Mouse (Mus musculus): Measurements from ENCODE around the gene Grin2a. TPM values are rescaled to one million over a fixed set of nuclear protein-coding genes. Genes with fewer than 3 reads are reported as not detected.
"Not testable (repeated sequence)": the region's sequence is repeated elsewhere in the genome, so short reads cannot be mapped to it uniquely, and the experiment has no call there.

The Grin2a gene
- total RNA-seq, 2 experiments from 2014 or later = 0.10 to 0.17 TPM

DNA sequence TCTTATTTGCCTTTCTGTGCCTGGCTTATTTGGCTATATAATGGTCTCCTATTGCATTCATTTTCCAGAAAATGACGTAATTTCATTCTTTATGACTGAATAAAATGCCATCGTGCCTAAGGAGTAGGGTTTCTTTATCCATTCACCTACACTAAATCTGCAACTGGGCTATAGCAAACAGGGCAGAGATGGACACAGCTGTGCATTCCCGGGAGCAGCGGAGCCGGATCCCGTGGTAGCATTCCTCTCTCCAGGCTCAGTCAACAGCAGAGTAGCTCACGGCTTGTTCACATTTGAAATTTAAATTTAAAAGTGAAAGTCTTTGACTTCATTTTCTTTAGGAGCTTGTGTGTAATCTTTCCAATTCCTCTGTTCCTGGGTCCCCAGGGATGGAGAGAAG, 316.6 kb downstream of the Grin2a start:
- intact Hi-C loops (cut with DNase I) = no loop called here
- DNase-seq = no peak

GRCm38 (mm10) chr16:9672390-9672789, 323.0 kb downstream of the Grin2a start:
- DNase-seq = no peak
- intact Hi-C loops (cut with DNase I) = no loop called here

GRCm38 (mm10) chr16:9671222-9671621, 324.1 kb downstream of the Grin2a start:
- no peak for DNase-seq
- intact Hi-C loops (cut with DNase I) = no loop called here

- no peak for DNase-seq
- intact Hi-C loops (cut with DNase I) = no loop called here
Measured at GRCm38 (mm10) chr16:9670750-9671161, 324.6 kb downstream of the Grin2a start.

DNA sequence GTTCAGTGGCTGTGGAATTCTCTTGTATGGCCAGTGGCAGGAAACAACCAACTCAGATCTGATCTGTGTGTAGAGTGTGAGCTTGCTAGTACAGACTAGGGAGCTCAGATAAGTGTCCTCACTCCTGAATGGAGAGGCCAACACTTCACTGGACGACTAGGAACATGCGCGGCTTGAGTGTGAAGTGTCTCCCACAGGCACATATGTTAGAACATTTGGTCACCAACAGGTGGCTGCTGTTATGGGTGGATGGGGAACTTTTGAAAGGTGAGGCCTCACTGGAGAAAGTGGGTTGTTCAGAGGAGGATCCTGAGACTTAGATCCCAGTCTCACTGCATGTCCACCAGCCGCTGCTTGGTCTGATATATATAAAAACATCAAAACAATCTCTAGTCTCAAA, 329.5 kb downstream of the Grin2a start:
- intact Hi-C loops (cut with DNase I) = no loop called here
- no peak for DNase-seq

- DNase-seq = no peak
- intact Hi-C loops (cut with DNase I) = no loop called here
Measured at GRCm38 (mm10) chr16:9664060-9664459, 331.3 kb downstream of the Grin2a start.

DNA sequence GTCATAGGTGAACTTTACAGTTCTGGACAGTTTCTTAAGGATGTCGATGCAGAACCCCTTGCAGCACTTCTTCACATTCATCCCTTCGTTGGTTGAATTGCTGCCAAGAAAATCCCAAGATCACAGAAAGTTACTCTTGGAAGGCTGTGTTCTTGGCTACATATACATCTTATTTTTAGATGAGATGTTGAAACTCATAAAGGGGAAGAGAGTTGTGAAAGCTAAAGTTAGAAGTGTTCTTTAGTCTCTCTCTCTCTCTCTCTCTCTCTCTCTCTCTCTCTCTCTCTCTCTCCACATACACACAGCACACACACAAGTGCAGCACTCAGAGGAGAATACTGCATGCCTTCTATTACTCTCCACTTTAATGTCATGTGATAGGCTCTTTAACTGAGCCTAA, 331.9 kb downstream of the Grin2a start:
- no peak for DNase-seq
- intact Hi-C loops (cut with DNase I) = no loop called here

- intact Hi-C loops (cut with DNase I) = no loop called here
- no peak for DNase-seq
Measured at GRCm38 (mm10) chr16:9625652-9626444, 369.5 kb downstream of the Grin2a start.

GRCm38 (mm10) chr16:9624346-9624745, 371.0 kb downstream of the Grin2a start:
- intact Hi-C loops (cut with DNase I) = no loop called here

DNA sequence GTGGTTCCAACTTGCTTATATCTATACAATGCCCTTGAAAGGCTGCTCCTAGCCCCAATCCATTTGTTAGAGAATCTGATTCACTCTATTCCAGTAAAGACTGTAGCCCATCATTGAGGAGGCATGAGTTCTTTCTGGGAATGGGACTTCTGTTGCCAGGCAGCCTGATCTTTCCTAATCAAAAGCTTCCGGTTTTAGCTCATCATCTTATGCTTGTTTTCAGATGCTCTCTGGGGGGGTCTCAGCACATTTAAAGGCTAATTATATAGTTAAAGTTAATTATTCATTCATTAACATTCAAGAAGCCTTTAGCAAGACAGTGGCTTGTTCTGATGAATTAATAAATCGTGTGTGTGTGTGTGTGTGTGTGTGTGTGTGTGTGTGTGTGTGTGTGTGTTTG, 377.2 kb downstream of the Grin2a start:
- intact Hi-C loops (cut with DNase I) = no loop called here
- no peak for DNase-seq

More at GRCm38 (mm10) chr16:9624346-9624745, 371.0 kb downstream of the Grin2a start:
- DNase-seq = no peak

- DNase-seq = no peak
- intact Hi-C loops (cut with DNase I) = no loop called here
Measured at GRCm38 (mm10) chr16:9617215-9617614, 378.1 kb downstream of the Grin2a start.

- DNase-seq = no peak
- intact Hi-C loops (cut with DNase I) = no loop called here
Measured at GRCm38 (mm10) chr16:9616807-9617206, 378.6 kb downstream of the Grin2a start.

- intact Hi-C loops (cut with DNase I) = not testable (repeated sequence)
Measured at GRCm38 (mm10) chr16:9612596-9612995, 382.8 kb downstream of the Grin2a start.

DNA sequence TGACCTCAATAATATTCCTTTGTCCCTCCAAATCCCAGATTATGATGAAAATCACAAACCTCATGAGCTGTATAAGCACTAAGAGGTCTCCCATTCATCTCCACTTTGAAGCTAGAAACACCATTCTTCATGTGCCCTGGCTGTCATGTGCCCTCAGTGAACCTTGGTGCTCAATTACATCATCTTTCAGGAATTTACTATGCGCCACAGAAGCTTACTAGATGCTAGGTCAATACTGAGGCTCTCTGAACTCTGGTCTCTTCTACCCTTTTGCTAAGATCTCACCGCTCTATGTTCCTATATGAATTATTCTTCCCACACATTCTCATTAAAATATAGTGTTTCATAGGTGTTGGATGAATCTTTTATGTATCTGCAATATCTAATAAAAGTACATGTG, 387.9 kb downstream of the Grin2a start:
- intact Hi-C loops (cut with DNase I) = no loop called here
- no peak for DNase-seq

More at GRCm38 (mm10) chr16:9612596-9612995, 382.8 kb downstream of the Grin2a start:
- DNase-seq = not testable (repeated sequence)

DNA sequence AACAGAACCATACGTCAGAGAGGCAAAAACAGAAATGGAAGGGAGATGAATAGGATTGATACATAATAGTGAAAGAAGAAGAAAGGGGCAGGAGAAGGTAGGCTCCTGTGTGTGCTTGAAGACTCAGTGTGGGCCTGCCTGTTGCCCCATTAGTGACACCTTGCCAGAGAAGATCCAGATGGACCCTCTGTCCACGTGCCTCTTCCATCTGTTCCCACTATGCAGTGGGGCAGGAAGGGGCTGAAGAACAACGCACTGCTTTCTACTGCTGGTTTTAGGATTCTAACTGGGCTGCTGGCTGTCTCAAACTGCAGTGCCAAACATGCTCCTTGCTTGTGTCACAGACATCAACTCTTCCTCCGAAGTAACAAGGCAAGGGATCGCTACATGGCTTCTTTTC, 391.4 kb downstream of the Grin2a start:
- intact Hi-C loops (cut with DNase I) = no loop called here
- DNase-seq = no peak

GRCm38 (mm10) chr16:9602579-9602978, 392.8 kb downstream of the Grin2a start:
- no peak for DNase-seq
- intact Hi-C loops (cut with DNase I) = no loop called here

GRCm38 (mm10) chr16:9589176-9589575, 406.2 kb downstream of the Grin2a start:
- intact Hi-C loops (cut with DNase I) = no loop called here
- DNase-seq = no peak

DNA sequence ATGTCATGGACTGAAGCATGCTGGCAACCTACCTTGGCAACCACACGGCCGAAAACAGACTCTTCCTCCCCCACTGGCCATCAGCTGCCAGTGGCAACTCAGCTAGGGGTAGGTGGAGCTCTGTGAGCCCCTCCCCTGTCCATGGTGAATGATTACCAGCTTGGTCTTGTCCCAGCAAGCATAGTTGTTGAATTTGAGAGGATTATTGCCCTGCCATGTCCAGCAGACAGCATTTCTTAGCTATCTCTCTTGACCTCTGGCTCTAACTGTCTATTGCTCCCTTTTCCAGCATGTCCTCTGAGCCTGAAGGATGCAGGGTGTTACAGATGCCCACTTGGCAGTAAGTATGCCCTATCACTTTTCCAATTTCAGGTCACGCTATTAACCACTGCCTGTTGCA, 406.9 kb downstream of the Grin2a start:
- DNase-seq = no peak
- intact Hi-C loops (cut with DNase I) = no loop called here

GRCm38 (mm10) chr16:9583981-9584380, 411.4 kb downstream of the Grin2a start:
- no peak for DNase-seq
- intact Hi-C loops (cut with DNase I) = no loop called here

- intact Hi-C loops (cut with DNase I) = no loop called here
- no peak for DNase-seq
Measured at GRCm38 (mm10) chr16:9571793-9572192, 423.6 kb downstream of the Grin2a start.

- no peak for DNase-seq
- intact Hi-C loops (cut with DNase I) = no loop called here
Measured at GRCm38 (mm10) chr16:9567286-9567685, 428.1 kb downstream of the Grin2a start.

DNA sequence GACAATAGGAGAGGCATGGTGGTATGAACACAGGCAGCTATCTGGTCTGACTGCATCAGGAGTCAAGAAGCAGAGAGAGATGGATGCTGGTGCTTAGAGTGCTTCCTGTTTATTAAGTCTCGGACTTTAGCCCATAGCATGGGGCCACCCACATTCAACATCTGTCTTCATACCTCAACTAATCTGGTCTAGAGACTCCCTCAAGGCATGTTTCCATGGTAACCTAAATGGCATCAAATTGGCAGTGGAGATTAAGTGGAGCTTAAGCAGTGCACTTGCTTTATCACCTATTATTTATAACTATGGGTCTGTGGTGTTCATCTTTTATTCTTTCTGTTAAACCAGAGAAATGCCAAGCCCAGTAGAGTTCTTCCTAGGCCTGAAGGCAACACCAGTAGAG, 433.5 kb downstream of the Grin2a start:
- no peak for DNase-seq
- intact Hi-C loops (cut with DNase I) = no loop called here

DNA sequence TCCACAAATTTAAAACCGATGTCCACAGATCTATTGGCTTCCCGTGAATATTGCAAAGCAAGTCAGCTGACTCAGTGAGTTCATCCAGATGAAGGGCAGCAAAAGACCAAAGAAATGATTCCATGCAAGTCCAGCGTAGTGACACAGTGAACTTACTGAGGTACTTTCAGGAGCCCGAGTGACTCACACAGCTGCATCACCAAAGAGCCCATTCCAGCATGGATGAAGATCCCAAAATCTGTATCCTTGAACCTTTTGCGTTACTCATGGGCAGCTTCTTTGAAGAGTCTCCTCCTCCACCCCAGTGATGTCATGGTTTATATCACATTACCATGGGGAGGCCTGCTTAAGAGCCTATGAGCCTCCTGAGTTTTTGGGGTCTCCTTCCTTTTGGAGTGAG, 460.2 kb downstream of the Grin2a start:
- DNase-seq = no peak
- intact Hi-C loops (cut with DNase I) = no loop called here
